Mouse (Mus musculus): ENCODE measurements around the gene Aff1. TPM values are rescaled to one million over a fixed set of nuclear protein-coding genes. Genes with fewer than 3 reads are reported as not detected.

Gene Aff1
- polyA plus RNA-seq, 1 experiment from 2014 or later = 76.9 TPM

- POLR2A ChIA-PET = interaction anchor here (1.0 to 1.9 kb wide), 5 partner anchors 12 to 62 kb away, joined by 3 to 8 read pairs (median 4); partner anchors contain the start of gene Aff1
- CTCF ChIA-PET = interaction anchor here (0.8 to 2.2 kb wide), 8 partner anchors 9 to 75 kb away, joined by 3 to 7 read pairs (median 3); partner anchors contain the start of gene Aff1
- ATAC-seq (peak; percentile 14), DNase-seq (ENCODE audit: low read depth, low spot score) (no peak)
- no peaks in the 10 kb centered on the region for H3K27me3 ChIP-seq
- no peak for TF ChIP-seq CTCF (IDR thresholded peaks at IDR 0.05)
- in situ Hi-C loops (cut with MboI; ENCODE audit: low pct_unique_long_range_greater_than_20kb) = loop anchor here (10.0 kb wide), 1 partner anchor 58 kb away; the partner anchor contains the start of gene Aff1
These were observed 60.7 kb downstream of the Aff1 start for GRCm38 (mm10) chr5:103752665-103753510.

DNA sequence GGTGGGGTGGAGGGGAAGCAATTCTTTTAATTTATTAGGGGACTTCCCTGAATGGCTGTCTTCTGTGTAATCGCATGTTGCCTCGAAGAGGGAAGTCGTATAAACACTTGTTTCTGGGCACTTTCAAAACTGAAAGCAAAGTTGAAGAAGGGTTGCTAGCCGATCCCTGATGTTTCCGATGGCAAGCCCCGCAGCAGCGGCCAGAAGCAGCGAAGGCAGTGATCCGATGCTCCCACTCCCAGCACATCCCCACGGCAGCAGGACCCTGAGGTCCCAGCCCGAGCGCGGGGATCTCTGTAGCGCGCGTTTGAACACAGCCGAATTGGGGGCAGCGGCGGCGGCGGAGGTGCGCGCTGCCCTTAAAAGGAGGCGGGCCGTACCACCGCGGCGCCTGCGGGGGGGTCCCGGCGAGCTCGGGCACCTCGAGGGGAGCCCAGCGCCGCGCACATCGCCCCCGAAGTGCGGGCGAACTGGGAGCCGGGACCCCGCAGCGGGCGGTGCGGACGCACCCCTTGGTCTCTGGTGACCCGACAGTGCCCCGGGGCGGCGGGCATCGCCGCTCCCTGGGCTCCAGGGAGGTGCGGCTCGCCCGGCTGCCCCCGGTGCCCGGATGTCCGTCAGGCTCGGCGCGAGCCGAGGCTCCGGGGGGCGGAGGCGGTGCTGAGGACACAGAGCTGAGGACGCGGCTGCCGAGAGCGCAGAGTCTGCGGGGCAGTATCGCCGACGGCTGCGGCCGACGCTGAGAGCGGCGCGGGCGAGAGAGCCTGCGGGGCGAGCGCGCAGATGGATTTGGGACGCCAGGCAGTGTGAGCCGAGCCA, 61.5 kb downstream of the Aff1 start:
- ATAC-seq = peak; percentile 82
- in situ Hi-C loops (cut with MboI; ENCODE audit: low pct_unique_long_range_greater_than_20kb) = loop anchor here (10.0 kb wide), 1 partner anchor 59 kb away; the partner anchor contains the start of gene Aff1
- no peak for DNase-seq (ENCODE audit: low read depth, low spot score)

DNA sequence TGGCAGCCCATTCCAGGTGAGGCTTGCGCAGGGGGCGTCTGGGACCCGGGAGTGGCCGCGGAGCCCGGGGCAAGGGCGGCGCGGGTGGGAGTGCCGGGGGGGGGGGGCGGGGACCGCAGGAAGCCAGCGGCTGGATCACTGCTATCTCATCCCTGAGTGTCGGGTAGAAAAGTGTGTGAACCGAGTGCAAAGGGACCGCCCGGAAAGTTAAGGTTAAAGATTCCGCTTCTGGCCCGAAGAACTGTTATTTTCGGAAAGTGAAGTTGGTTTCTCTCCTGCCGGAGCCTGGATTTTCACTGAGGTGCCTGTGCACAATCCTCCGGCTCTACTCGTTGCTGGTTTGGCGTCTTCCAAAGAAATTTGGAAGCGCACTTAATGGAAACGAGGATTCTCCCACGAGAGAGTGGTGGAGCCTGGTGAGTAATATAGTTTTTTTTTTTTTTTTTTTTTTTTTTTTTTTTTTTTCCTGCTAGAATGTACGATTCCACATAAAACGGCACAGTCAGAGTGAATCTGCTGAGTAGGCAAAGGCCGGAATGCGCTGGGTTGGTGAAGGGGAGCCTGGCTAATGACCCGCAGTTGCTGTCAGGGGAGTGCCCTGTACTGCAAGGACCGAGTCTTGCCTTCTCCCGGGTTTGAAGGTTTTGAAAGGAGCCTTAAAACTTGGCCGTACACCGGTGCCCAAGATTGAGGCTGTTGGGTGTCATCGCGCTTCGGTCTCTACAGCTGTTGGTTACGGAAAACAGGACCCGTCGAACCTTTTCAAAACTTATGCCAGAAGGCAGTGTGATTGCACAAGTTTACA, 62.4 kb downstream of the Aff1 start:
- no peaks in the 10 kb centered on the region for H3K27me3 ChIP-seq
- in situ Hi-C loops (cut with MboI; ENCODE audit: low pct_unique_long_range_greater_than_20kb) = loop anchor here (10.0 kb wide), 1 partner anchor 60 kb away; the partner anchor contains the start of gene Aff1
- ChIA-PET POLR2A (interaction anchor here (0.6 to 1.0 kb wide), 3 partner anchors 32 to 81 kb away, joined by 3 to 4 read pairs (median 3); no protein-coding TSS in a partner anchor), CTCF (interaction anchor here (1.2 to 1.3 kb wide), 2 partner anchors 24 to 63 kb away, joined by 3 to 4 read pairs; no protein-coding TSS in a partner anchor)
- no peak for DNase-seq (ENCODE audit: low read depth, low spot score)
- no peak for TF ChIP-seq CTCF (IDR thresholded peaks at IDR 0.05)
- ATAC-seq = no peak

More for the DNA sequence above, 61.5 kb downstream of the Aff1 start:
- no peaks in the 10 kb centered on the region for H3K27me3 ChIP-seq
- ChIA-PET CTCF (interaction anchor here (1.5 to 1.7 kb wide), 2 partner anchors 9 to 21 kb away, joined by 3 to 7 read pairs; no protein-coding TSS in a partner anchor), POLR2A (interaction anchor here (0.9 to 1.9 kb wide), 4 partner anchors 25 to 63 kb away, joined by 3 to 8 read pairs (median 4); partner anchors contain the start of gene Aff1)
- TF ChIP-seq CTCF (IDR thresholded peaks at IDR 0.05) = no peak

DNA sequence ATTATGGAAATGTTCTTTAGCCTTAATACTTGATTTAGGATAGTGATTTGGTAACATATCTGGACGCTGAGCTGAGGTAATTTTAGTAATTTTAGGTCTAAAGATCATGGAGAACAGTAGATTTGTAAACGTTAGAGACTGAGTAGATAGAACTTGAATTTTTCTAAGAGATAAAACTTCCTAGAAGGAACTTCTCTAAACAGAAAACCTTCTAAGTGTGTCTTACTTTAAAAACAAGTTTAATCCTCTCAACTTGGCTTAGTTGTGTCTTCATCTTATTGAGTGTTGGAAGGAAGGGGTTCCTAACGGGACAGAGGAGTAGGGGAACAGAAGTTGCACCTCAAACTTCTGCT, 62.9 kb downstream of the Aff1 start:
- ChIA-PET CTCF (interaction anchor here (1.2 to 1.3 kb wide), 3 partner anchors 17 to 62 kb away, joined by 3 to 4 read pairs (median 3); no protein-coding TSS in a partner anchor), POLR2A (interaction anchor here (0.6 kb wide), 1 partner anchor 80 kb away, joined by 3 read pairs; no protein-coding TSS in a partner anchor)
- H3K27me3 ChIP-seq = no peaks in the 10 kb centered on the region
- TF ChIP-seq CTCF (IDR thresholded peaks at IDR 0.05) = no peak
- DNase-seq (ENCODE audit: low read depth, low spot score) = no peak
- no peak for ATAC-seq
- in situ Hi-C loops (cut with MboI; ENCODE audit: low pct_unique_long_range_greater_than_20kb) = loop anchor here (10.0 kb wide), 1 partner anchor 60 kb away; the partner anchor contains the start of gene Aff1

GRCm38 (mm10) chr5:103756231-103756714, 64.1 kb downstream of the Aff1 start:
- no peak for DNase-seq (ENCODE audit: low read depth, low spot score)
- in situ Hi-C loops (cut with MboI; ENCODE audit: low pct_unique_long_range_greater_than_20kb) = loop anchor here (10.0 kb wide), 1 partner anchor 61 kb away; the partner anchor contains the start of gene Aff1
- no peak for ATAC-seq
- POLR2A ChIA-PET = interaction anchor here (2.5 kb wide), 1 partner anchor 19 kb away, joined by 7 read pairs; no protein-coding TSS in a partner anchor
- CTCF ChIA-PET = interaction anchor here (0.7 to 1.6 kb wide), 7 partner anchors 15 to 63 kb away, joined by 3 to 4 read pairs (median 3); no protein-coding TSS in a partner anchor
- H3K27me3 ChIP-seq = no peaks in the 10 kb centered on the region
- TF ChIP-seq CTCF (IDR thresholded peaks at IDR 0.05) = no peak

DNA sequence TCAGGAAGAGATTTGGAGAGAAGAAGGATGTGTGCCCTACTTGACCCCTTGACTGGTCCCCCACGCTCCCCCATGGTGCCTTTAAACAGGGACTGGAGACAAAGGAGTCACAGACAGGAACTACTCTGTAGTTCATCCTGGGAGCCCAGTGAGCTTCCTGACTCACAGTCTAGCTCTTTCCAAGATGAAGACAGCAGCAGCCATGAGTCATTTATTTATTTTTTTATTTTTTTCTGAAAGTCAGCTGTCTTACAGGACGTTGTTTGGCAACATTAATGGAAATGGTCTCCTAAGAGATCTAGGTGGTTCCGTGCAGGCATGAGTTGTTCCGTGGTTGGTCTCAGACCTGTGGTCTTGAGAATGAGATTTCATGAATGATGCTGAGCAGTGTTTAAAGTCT, 66.3 kb downstream of the Aff1 start:
- ChIA-PET CTCF (interaction anchor here (1.0 to 2.9 kb wide), 13 partner anchors 9 to 78 kb away, joined by 3 to 20 read pairs (median 3); no protein-coding TSS in a partner anchor), POLR2A (interaction anchor here (0.8 to 2.5 kb wide), 4 partner anchors 9 to 20 kb away, joined by 3 to 7 read pairs (median 4); no protein-coding TSS in a partner anchor)
- no peak for TF ChIP-seq CTCF (IDR thresholded peaks at IDR 0.05)
- ATAC-seq (peak; percentile 48), DNase-seq (ENCODE audit: low read depth, low spot score) (no peak)
- in situ Hi-C loops (cut with MboI; ENCODE audit: low pct_unique_long_range_greater_than_20kb) = loop anchor here (10.0 kb wide), 1 partner anchor 64 kb away; the partner anchor contains the start of gene Aff1
- no peaks in the 10 kb centered on the region for H3K27me3 ChIP-seq

DNA sequence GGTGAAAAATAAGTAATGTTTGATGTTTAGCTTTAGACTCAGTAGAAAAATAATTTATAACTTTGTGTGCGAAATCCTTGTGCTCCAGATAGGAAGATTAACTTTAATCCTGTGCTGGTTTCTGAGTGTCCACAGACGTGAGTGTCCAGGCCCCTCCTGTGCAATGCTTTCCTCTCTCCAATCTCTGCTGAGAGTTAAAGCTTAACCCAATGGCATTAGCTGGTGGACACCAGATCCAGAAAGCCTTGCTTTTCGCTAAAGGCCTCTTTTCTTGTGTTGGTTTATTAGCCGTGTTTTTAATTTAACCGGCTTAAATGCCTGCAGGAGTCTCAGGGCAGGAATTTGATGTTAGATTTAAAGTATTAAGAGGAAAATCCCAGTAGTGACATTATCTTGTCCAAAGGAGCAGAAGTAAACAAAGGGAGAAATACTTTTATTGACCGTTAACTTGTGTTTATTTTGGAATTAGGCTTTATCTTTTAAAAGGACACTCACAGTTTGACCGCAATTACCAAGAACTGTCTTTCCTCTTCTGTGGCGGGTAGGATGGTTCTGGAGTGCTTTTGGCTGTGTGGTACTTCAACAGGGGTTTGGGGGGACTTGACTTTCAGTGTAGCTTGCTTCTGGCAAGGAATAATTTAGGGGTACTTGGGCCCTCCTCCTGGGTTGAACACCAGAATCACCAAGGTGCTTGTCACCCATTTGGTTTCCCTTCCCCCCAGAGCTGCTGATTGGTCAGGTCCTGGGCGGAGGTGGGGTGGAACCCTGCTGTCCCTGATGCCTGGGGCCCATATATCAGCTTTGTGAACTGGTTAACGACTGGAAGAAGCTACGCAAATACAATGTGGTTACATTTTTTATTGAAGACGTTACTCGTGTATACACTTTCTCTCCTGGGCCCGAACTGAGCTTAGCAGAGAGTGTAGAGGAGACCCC, 67.6 kb downstream of the Aff1 start:
- no peak for DNase-seq (ENCODE audit: low read depth, low spot score)
- POLR2A ChIA-PET = interaction anchor here (0.6 to 2.5 kb wide), 6 partner anchors 8 to 67 kb away, joined by 3 to 7 read pairs (median 5); partner anchors contain the start of gene Aff1
- no peaks in the 10 kb centered on the region for H3K27me3 ChIP-seq
- CTCF ChIA-PET = interaction anchor here (0.6 to 2.9 kb wide), 10 partner anchors 12 to 69 kb away, joined by 3 to 20 read pairs (median 4); no protein-coding TSS in a partner anchor
- in situ Hi-C loops (cut with MboI; ENCODE audit: low pct_unique_long_range_greater_than_20kb) = loop anchor here (10.0 kb wide), 1 partner anchor 65 kb away; the partner anchor contains the start of gene Aff1
- TF ChIP-seq CTCF (IDR thresholded peaks at IDR 0.05) = no peak
- ATAC-seq = peak; percentile 3
